In the genomic region with DNA sequence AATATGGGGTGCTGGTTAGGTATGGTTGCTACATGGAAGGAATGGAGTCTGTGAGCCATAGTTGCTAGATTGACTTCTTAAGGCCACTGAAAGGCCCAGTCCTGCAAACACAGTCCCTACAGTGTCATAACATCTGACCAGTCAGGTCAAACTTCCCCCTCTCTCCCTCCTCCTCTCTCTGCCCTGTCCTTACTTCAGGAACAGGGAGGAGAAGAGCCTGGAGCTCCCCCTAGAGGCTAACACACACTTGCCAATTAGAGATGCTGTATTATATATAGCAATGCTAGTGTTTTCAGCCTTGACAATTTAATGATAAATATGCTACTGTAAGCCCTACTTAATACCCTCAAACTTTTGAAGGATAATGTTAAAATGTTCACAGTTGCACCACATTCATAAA, we compare ENCODE assay signal across 8 mouse cellular contexts.
A peak's percentile ranks its signal among the peaks of the same experiment; 100 is the strongest.
DNase-seq lines count a peak whose midpoint lies in the region.

No protein-coding gene starts in this region.

- no peaks in the 10 kb centered on the region for H3K27me3 ChIP-seq in megakaryocyte, embryonic 14.5 days (replicated peaks)

- H3K4me1 ChIP-seq in megakaryocyte, embryonic 14.5 days = peaks cover 67% of the 10 kb centered on the region

- H3K9me3 ChIP-seq in megakaryocyte, embryonic 14.5 days = no peaks in the 10 kb centered on the region

- peak overlapping the region; percentile 33 for H3K4me3 ChIP-seq in megakaryocyte, embryonic 14.5 days (replicated peaks)

- peak; percentile 50 to 53 for DNase-seq in adrenal gland, adult 18-20 months (ENCODE audit: low spot score in 2 of 2)
- DNase-seq in cerebellum, postnatal 36 days = peak; percentile 56 to 65
- peak; percentile 56 for DNase-seq in gastrocnemius, postnatal 10 days
- peak; percentile 61 for DNase-seq in hindlimb bud, embryonic 11.5 days (ENCODE audit: extremely low spot score, low read depth, low spot score)
- peak; percentile 4 to 46 for DNase-seq in left cerebral cortex, adult 9 months (ENCODE audit: low spot score in 2 of 2)
- peak; percentile 50 to 55 for DNase-seq in right cerebral cortex, adult 2 months (ENCODE audit: low spot score in 2 of 2)
- no peak for DNase-seq in MN1 (ENCODE audit: low spot score)

- H3K36me3 ChIP-seq in megakaryocyte, embryonic 14.5 days (replicated peaks; ENCODE audit: low read length) = peaks cover 39% of the 10 kb centered on the region
